9 mouse cellular contexts compared by ENCODE assay signal in genomic region chr17:45866876-45867652, GRCm38 (mm10).
DNase-seq lines count a peak whose midpoint lies in the region; ATAC-seq and TF ChIP-seq lines count a peak whose summit lies in the region.
"Had no signal": no experiment of that assay in that cellular context is flagged by ENCODE, and none has a peak within 500 bp of the region (broad histone marks: within the 10 kb centered on the region; RNA-seq: fewer than 3 reads in every experiment).

No protein-coding gene starts in this region.

- no peaks in the 10 kb centered on the region for H3K36me3 ChIP-seq in lung, embryonic 15.5 days
- H3K36me3 ChIP-seq in embryonic facial prominence, embryonic 14.5 days (ENCODE audit: control insufficient read depth, insufficient read depth, low read length), result no peaks in the 10 kb centered on the region
- H3K36me3 ChIP-seq in myocyte (ENCODE audit: control insufficient read depth, insufficient read depth), result no peaks in the 10 kb centered on the region
- H3K36me3 ChIP-seq in liver, postnatal 0 days (replicated peaks; ENCODE audit: insufficient read depth, low read length), result no peaks in the 10 kb centered on the region
- H3K36me3 ChIP-seq: neural tube, embryonic 15.5 days had no signal

- peaks cover 10% of the 10 kb centered on the region for H3K79me2 ChIP-seq in myocyte (ENCODE audit: control insufficient read depth, insufficient read depth)

- no peak for TF ChIP-seq EP300 in liver, postnatal 0 days (IDR thresholded peaks at IDR 0.05; ENCODE audit: low read depth)

- H3K9ac ChIP-seq in lung, embryonic 15.5 days, result no peak overlapping the region
- H3K9ac ChIP-seq in embryonic facial prominence, embryonic 14.5 days (ENCODE audit: low read depth, low read length), result no peak overlapping the region
- H3K9ac ChIP-seq in liver, postnatal 0 days (replicated peaks), result no peak overlapping the region
- H3K9ac ChIP-seq: neural tube, embryonic 15.5 days had no signal

- TF ChIP-seq POLR2A in myocyte (IDR thresholded peaks at IDR 0.05; ENCODE audit: insufficient read length, low read depth), result peak; percentile 72

- H3K4me3 ChIP-seq in lung, embryonic 15.5 days, result no peak overlapping the region
- H3K4me3 ChIP-seq in embryonic facial prominence, embryonic 14.5 days (ENCODE audit: low read depth, low read length), result no peak overlapping the region
- H3K4me3 ChIP-seq in myocyte, result peak overlapping the region; percentile 22
- no peak overlapping the region for H3K4me3 ChIP-seq in liver, postnatal 0 days (ENCODE audit: low read depth, low read length)
- H3K4me3 ChIP-seq: neural tube, embryonic 15.5 days had no signal

- H3ac ChIP-seq in myocyte (ENCODE audit: control insufficient read depth, insufficient read length), result no peak overlapping the region

- peak overlapping the region; percentile 78 for H3K27ac ChIP-seq in lung, embryonic 15.5 days
- no peak overlapping the region for H3K27ac ChIP-seq in embryonic facial prominence, embryonic 14.5 days (replicated peaks; ENCODE audit: low read depth, low read length)
- no peak overlapping the region for H3K27ac ChIP-seq in liver, postnatal 0 days (ENCODE audit: low read depth)
- H3K27ac ChIP-seq: neural tube, embryonic 15.5 days had no signal

- 58% methylated on average over 15 of the region's 15 CpGs for WGBS in lung, embryonic 15.5 days
- 68% methylated on average over 15 of the region's 15 CpGs for WGBS in embryonic facial prominence, embryonic 14.5 days
- WGBS in liver, postnatal 0 days (ENCODE audit: insufficient replicate concordance), result 64% methylated on average over 15 of the region's 15 CpGs

- peaks cover 59% of the 10 kb centered on the region for H3K4me1 ChIP-seq in lung, embryonic 15.5 days
- peaks cover 13% of the 10 kb centered on the region for H3K4me1 ChIP-seq in embryonic facial prominence, embryonic 14.5 days (ENCODE audit: control insufficient read depth, insufficient read depth, low read length)
- H3K4me1 ChIP-seq in liver, postnatal 0 days (ENCODE audit: insufficient read depth), result peaks cover 6% of the 10 kb centered on the region; the same call in 1 of the 2 replicates

- 0 out of 2 replicates have a peak overlapping the region, but pooled peaks have one; percentile 5 for H3K4me2 ChIP-seq in lung, embryonic 15.5 days
- H3K4me2 ChIP-seq in embryonic facial prominence, embryonic 14.5 days (ENCODE audit: low read depth, low read length), result no peak overlapping the region
- H3K4me2 ChIP-seq in myocyte (ENCODE audit: low read depth), result peak overlapping the region; percentile 84
- H3K4me2 ChIP-seq in liver, postnatal 0 days (ENCODE audit: low read depth, low read length), result no peak overlapping the region
- H3K4me2 ChIP-seq: neural tube, embryonic 15.5 days had no signal

- H3K9me3 ChIP-seq in lung, embryonic 15.5 days, result no peaks in the 10 kb centered on the region
- no peaks in the 10 kb centered on the region for H3K9me3 ChIP-seq in embryonic facial prominence, embryonic 14.5 days (ENCODE audit: control insufficient read depth, low read length)
- H3K9me3 ChIP-seq in liver, postnatal 0 days (ENCODE audit: low read length), result no peaks in the 10 kb centered on the region
- H3K9me3 ChIP-seq: neural tube, embryonic 15.5 days had no signal

- TF ChIP-seq CTCF in liver, postnatal 0 days (IDR thresholded peaks at IDR 0.05; ENCODE audit: low read depth), result no peak

- no peak for ATAC-seq in lung, embryonic 15.5 days (ENCODE audit: borderline replicate concordance, extremely low read depth, low FRiP score, low TSS enrichment)
- ATAC-seq in embryonic facial prominence, embryonic 14.5 days (ENCODE audit: low read depth), result peak; percentile 19; the same call in 1 of the 2 replicates
- no peak for ATAC-seq in liver, postnatal 0 days

- peaks cover 7% of the 10 kb centered on the region; the same call in 1 of the 2 replicates for H3K27me3 ChIP-seq in lung, embryonic 15.5 days
- peaks cover 6% of the 10 kb centered on the region; the same call in 1 of the 2 replicates for H3K27me3 ChIP-seq in embryonic facial prominence, embryonic 14.5 days (replicated peaks; ENCODE audit: control insufficient read depth, insufficient read depth, low read length)
- H3K27me3 ChIP-seq in myocyte (ENCODE audit: control insufficient read depth, insufficient read depth, insufficient read length), result no peaks in the 10 kb centered on the region
- H3K27me3 ChIP-seq in liver, postnatal 0 days (ENCODE audit: insufficient read depth, low read length), result no peaks in the 10 kb centered on the region

- DNase-seq in lung, postnatal 4 days, result no peak
- peak; percentile 30 for DNase-seq in embryonic facial prominence, embryonic 14.5 days (ENCODE audit: low spot score)
- peak; percentile 60 for DNase-seq in kidney, adult 9 months
- DNase-seq in T-cell, adult 2 months (ENCODE audit: low spot score), result no peak
- DNase-seq in layer of hippocampus, postnatal 10 days (ENCODE audit: low spot score in 2 of 2), result no peak
- no peak for DNase-seq in liver, postnatal 0 days

TF ChIP-seq in myocyte, 11 proteins besides CTCF, POLR2A, EP300 and RAD21:
- TF ChIP-seq MYOG (IDR thresholded peaks at IDR 0.05; ENCODE audit: control insufficient read depth in 1 of 3, insufficient read depth in 1 of 3, insufficient read length in 2 of 3, low read depth in 2 of 3) (peak; percentile 45 to 82 (median 72)), REST (IDR thresholded peaks at IDR 0.05; ENCODE audit: insufficient read depth, insufficient read length) (no peak), TCF12 (IDR thresholded peaks at IDR 0.05; ENCODE audit: insufficient read depth, poor library complexity, severe bottlenecking) (peak; percentile 37), TCF3 (IDR thresholded peaks at IDR 0.05; ENCODE audit: insufficient read length, low read depth) (peak; percentile 37), USF1 (IDR thresholded peaks at IDR 0.05; ENCODE audit: low read depth) (no peak), MYOD1 (IDR thresholded peaks at IDR 0.05; ENCODE audit: control insufficient read depth in 1 of 3, insufficient read length in 2 of 3, low read depth in 2 of 3) (peak in 2 of 3 experiments; percentile 82 to 88), E2F4 (IDR thresholded peaks at IDR 0.05; ENCODE audit: insufficient read depth) (no peak), CEBPB (IDR thresholded peaks at IDR 0.05; ENCODE audit: insufficient read depth, poor library complexity, severe bottlenecking) (no peak), POLR2AphosphoS2 (IDR thresholded peaks at IDR 0.05; ENCODE audit: insufficient read length, low read depth) (peak; percentile 83)

Comparison
In these comparisons a context has a peak if more than half of its experiments do, and no peak if none do; other contexts are left out.
1. H3K4me2 ChIP-seq: peak in lung, embryonic 15.5 days (single experiment) and myocyte (single experiment); none in embryonic facial prominence, embryonic 14.5 days (single experiment) and liver, postnatal 0 days (single experiment).
2. DNase-seq: peak in embryonic facial prominence, embryonic 14.5 days (single experiment) and kidney, adult 9 months (single experiment); none in lung, postnatal 4 days (0 of 2), T-cell, adult 2 months (single experiment), layer of hippocampus, postnatal 10 days (0 of 2) and liver, postnatal 0 days (single experiment).